ENCODE assay signal across 13 mouse cellular contexts in the genomic region with DNA sequence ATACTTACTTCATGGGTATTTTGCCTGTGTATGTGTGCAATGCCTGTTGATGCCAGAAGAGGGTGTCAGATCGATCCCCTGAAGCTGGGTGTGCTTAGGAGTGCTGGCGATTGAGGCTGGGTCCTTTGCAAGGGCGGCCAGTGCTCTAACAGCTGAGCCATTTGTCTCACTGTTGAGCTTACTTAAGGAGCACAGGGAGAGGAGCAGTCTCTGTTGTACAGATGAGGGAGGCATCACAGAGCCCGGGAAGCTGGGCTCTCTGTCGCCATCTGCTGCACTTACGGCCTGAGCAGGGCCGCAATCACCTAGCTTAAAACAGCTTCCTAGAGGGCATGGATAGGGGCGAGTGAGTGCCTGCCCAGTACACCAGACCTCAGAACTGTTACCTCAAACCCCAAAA. TPM values are rescaled to one million over a fixed set of nuclear protein-coding genes. Genes with fewer than 3 reads are reported as not detected.
DNase-seq lines count a peak whose midpoint lies in the region; ATAC-seq and TF ChIP-seq lines count a peak whose summit lies in the region.
"Had no signal": no experiment of that assay in that cellular context is flagged by ENCODE, and none has a peak within 500 bp of the region (broad histone marks: within the 10 kb centered on the region; RNA-seq: fewer than 3 reads in every experiment).

No protein-coding gene starts in this region.

- 41% methylated on average over 8 of the region's 8 CpGs for WGBS in hindbrain, embryonic 11.5 days
- WGBS in hindbrain, embryonic 12.5 days: 44% methylated on average over 8 of the region's 8 CpGs
- 48% methylated on average over 8 of the region's 8 CpGs for WGBS in embryonic facial prominence, embryonic 10.5 days
- WGBS in stomach, postnatal 0 days: 46% methylated on average over 8 of the region's 8 CpGs

- no peak overlapping the region for H3K27ac ChIP-seq in hindbrain, embryonic 11.5 days (ENCODE audit: low read depth, low read length)
- no peak overlapping the region for H3K27ac ChIP-seq in hindbrain, embryonic 12.5 days
- H3K27ac ChIP-seq in testis, adult 2 months (ENCODE audit: control insufficient read depth, insufficient read depth, low read depth, low read length): no peak overlapping the region
- no peak overlapping the region for H3K27ac ChIP-seq in embryonic facial prominence, embryonic 10.5 days (replicated peaks)
- no peak overlapping the region for H3K27ac ChIP-seq in stomach, postnatal 0 days (replicated peaks)
- H3K27ac ChIP-seq: limb, embryonic 13.5 days; neural tube, embryonic 12.5 days had no signal

- no peaks in the 10 kb centered on the region; the same call in 1 of the 2 replicates for H3K4me1 ChIP-seq in hindbrain, embryonic 11.5 days (replicated peaks; ENCODE audit: control insufficient read depth, insufficient read depth, low read length)
- peaks cover 55% of the 10 kb centered on the region for H3K4me1 ChIP-seq in hindbrain, embryonic 12.5 days
- peaks cover 12% of the 10 kb centered on the region for H3K4me1 ChIP-seq in testis, adult 2 months (ENCODE audit: control insufficient read depth, insufficient read depth, low read length)
- H3K4me1 ChIP-seq in embryonic facial prominence, embryonic 10.5 days: peaks cover 28% of the 10 kb centered on the region
- H3K4me1 ChIP-seq in stomach, postnatal 0 days (replicated peaks; ENCODE audit: control insufficient read depth, insufficient read depth): peaks cover 5% of the 10 kb centered on the region

- H3K36me3 ChIP-seq in hindbrain, embryonic 11.5 days (ENCODE audit: control insufficient read depth, insufficient read depth, low read length): no peaks in the 10 kb centered on the region
- H3K36me3 ChIP-seq in hindbrain, embryonic 12.5 days: no peaks in the 10 kb centered on the region
- H3K36me3 ChIP-seq in testis, adult 2 months (ENCODE audit: control insufficient read depth, insufficient read depth, low read length): no peaks in the 10 kb centered on the region
- H3K36me3 ChIP-seq in embryonic facial prominence, embryonic 10.5 days (replicated peaks): peaks cover 13% of the 10 kb centered on the region
- H3K36me3 ChIP-seq in stomach, postnatal 0 days (ENCODE audit: control insufficient read depth, insufficient read depth, low read length): no peaks in the 10 kb centered on the region
- H3K36me3 ChIP-seq: neural tube, embryonic 12.5 days had no signal

- H3K9me3 ChIP-seq in hindbrain, embryonic 11.5 days (ENCODE audit: control insufficient read depth, low read length): no peaks in the 10 kb centered on the region
- H3K9me3 ChIP-seq in hindbrain, embryonic 12.5 days (replicated peaks): no peaks in the 10 kb centered on the region
- H3K9me3 ChIP-seq in embryonic facial prominence, embryonic 10.5 days: no peaks in the 10 kb centered on the region
- H3K9me3 ChIP-seq in stomach, postnatal 0 days (ENCODE audit: control insufficient read depth, low read length): no peaks in the 10 kb centered on the region
- H3K9me3 ChIP-seq: limb, embryonic 13.5 days; neural tube, embryonic 12.5 days had no signal

- no peak for ATAC-seq in hindbrain, embryonic 11.5 days (ENCODE audit: low FRiP score)
- ATAC-seq in hindbrain, embryonic 12.5 days (ENCODE audit: low FRiP score): no peak
- ATAC-seq in stomach, postnatal 0 days (ENCODE audit: low FRiP score, low TSS enrichment): no peak
- ATAC-seq: inflammation-experienced regulatory T-cells, adult 6 months had no signal

- H3K27me3 ChIP-seq in hindbrain, embryonic 11.5 days (ENCODE audit: control insufficient read depth, insufficient read depth, low read length): no peaks in the 10 kb centered on the region
- no peaks in the 10 kb centered on the region for H3K27me3 ChIP-seq in hindbrain, embryonic 12.5 days
- H3K27me3 ChIP-seq in testis, adult 2 months (ENCODE audit: control insufficient read depth, insufficient read depth, low read length): no peaks in the 10 kb centered on the region
- H3K27me3 ChIP-seq in embryonic facial prominence, embryonic 10.5 days (replicated peaks; ENCODE audit: low read depth, poor library complexity, severe bottlenecking): no peaks in the 10 kb centered on the region
- no peaks in the 10 kb centered on the region for H3K27me3 ChIP-seq in stomach, postnatal 0 days (ENCODE audit: control insufficient read depth, insufficient read depth, low read length)
- H3K27me3 ChIP-seq: limb, embryonic 13.5 days; neural tube, embryonic 12.5 days had no signal

- no peak for TF ChIP-seq EP300 in stomach, postnatal 0 days (optimal IDR thresholded peaks at IDR 0.05)

- no peak overlapping the region for H3K4me2 ChIP-seq in hindbrain, embryonic 11.5 days (replicated peaks; ENCODE audit: low read depth, low read length)
- H3K4me2 ChIP-seq in hindbrain, embryonic 12.5 days (replicated peaks): no peak overlapping the region
- no peak overlapping the region for H3K4me2 ChIP-seq in stomach, postnatal 0 days (replicated peaks; ENCODE audit: low read depth)
- H3K4me2 ChIP-seq: limb, embryonic 13.5 days; neural tube, embryonic 12.5 days had no signal

- peak; percentile 26; the same call in 1 of the 2 replicates for TF ChIP-seq CTCF in testis, adult 2 months (IDR thresholded peaks at IDR 0.05; ENCODE audit: control insufficient read depth, insufficient read depth, insufficient replicate concordance, low read depth, low read length)
- TF ChIP-seq CTCF in stomach, postnatal 0 days (IDR thresholded peaks at IDR 0.05; ENCODE audit: low read depth): peak; percentile 58

- H3K4me3 ChIP-seq in hindbrain, embryonic 11.5 days (ENCODE audit: low read depth, low read length): no peak overlapping the region
- H3K4me3 ChIP-seq in hindbrain, embryonic 12.5 days: no peak overlapping the region
- H3K4me3 ChIP-seq in testis, adult 2 months (ENCODE audit: control insufficient read depth, low read depth, low read length): no peak overlapping the region
- H3K4me3 ChIP-seq in embryonic facial prominence, embryonic 10.5 days: no peak overlapping the region
- H3K4me3 ChIP-seq in stomach, postnatal 0 days (ENCODE audit: low read depth, low read length): no peak overlapping the region
- H3K4me3 ChIP-seq: limb, embryonic 13.5 days; neural tube, embryonic 12.5 days had no signal

- TF ChIP-seq POLR2A in testis, adult 2 months (IDR thresholded peaks at IDR 0.05; ENCODE audit: control insufficient read depth, low read depth, low read length): no peak

- peak; percentile 36 for DNase-seq in hindbrain, embryonic 11.5 days (ENCODE audit: low spot score)
- no peak for DNase-seq in testis, postnatal 14 days (ENCODE audit: low spot score)
- peak; percentile 33 for DNase-seq in embryonic facial prominence, embryonic 10.5 days (ENCODE audit: low spot score)
- DNase-seq in stomach, postnatal 0 days (ENCODE audit: low spot score): no peak
- no peak for DNase-seq in layer of hippocampus, postnatal 10 days (ENCODE audit: low spot score in 2 of 2)
- DNase-seq in natural killer cell, adult 2 months (ENCODE audit: low spot score in 2 of 2): no peak
- DNase-seq: cerebellum, adult 18-20 months had no signal

- no peak overlapping the region for H3K9ac ChIP-seq in hindbrain, embryonic 11.5 days (ENCODE audit: low read depth, low read length)
- H3K9ac ChIP-seq in hindbrain, embryonic 12.5 days: no peak overlapping the region
- no peak overlapping the region for H3K9ac ChIP-seq in stomach, postnatal 0 days (ENCODE audit: low read length)
- H3K9ac ChIP-seq: limb, embryonic 13.5 days; neural tube, embryonic 12.5 days had no signal

RNA-seq across cellular contexts. Expression of a gene that starts 7.1 kb away (rescaled TPM):
- 33.7 and 39.0 TPM in 2 replicates for polyA plus RNA-seq in hindbrain, embryonic 11.5 days (2014; fragmentation: Nextera tagmentation; extraction: Ambion mirVana)
- 75.3 and 86.9 TPM in 2 replicates for polyA plus RNA-seq in hindbrain, embryonic 12.5 days (2016; fragmentation: Nextera tagmentation; extraction: Ambion mirVana)
- polyA plus RNA-seq in testis, adult 2 months (2012; rRNA removed): 20.0 and 21.9 TPM in 2 replicates
- 46.2 and 46.8 TPM in 2 replicates for polyA plus RNA-seq in embryonic facial prominence, embryonic 10.5 days (2016; fragmentation: Nextera tagmentation; extraction: Ambion mirVana)
- polyA plus RNA-seq in stomach, postnatal 0 days (2015; fragmentation: Nextera tagmentation; extraction: Ambion mirVana): 13.5 and 15.0 TPM in 2 replicates
- 10 to 100 TPM; 85.3 to 87.1 TPM for total RNA-seq in layer of hippocampus, postnatal 10 days (2021)

RNA-seq across cellular contexts. Expression of a gene that starts 29.9 kb away (rescaled TPM):
- polyA plus RNA-seq in hindbrain, embryonic 11.5 days (2014; fragmentation: Nextera tagmentation; extraction: Ambion mirVana): 77.7 and 95.9 TPM in 2 replicates
- polyA plus RNA-seq in hindbrain, embryonic 12.5 days (2016; fragmentation: Nextera tagmentation; extraction: Ambion mirVana): 95.7 and 99.9 TPM in 2 replicates
- polyA plus RNA-seq in testis, adult 2 months (2012; rRNA removed): 41.1 and 43.1 TPM in 2 replicates
- 279 and 301 TPM in 2 replicates for polyA plus RNA-seq in embryonic facial prominence, embryonic 10.5 days (2016; fragmentation: Nextera tagmentation; extraction: Ambion mirVana)
- polyA plus RNA-seq in stomach, postnatal 0 days (2015; fragmentation: Nextera tagmentation; extraction: Ambion mirVana): 18.4 and 19.5 TPM in 2 replicates
- total RNA-seq in layer of hippocampus, postnatal 10 days (2021): 1 to 10 TPM; 5.9 to 6.3 TPM

RNA-seq across cellular contexts. Expression of a gene that starts 32.9 kb away (rescaled TPM):
- not detected in 2 replicates for polyA plus RNA-seq in hindbrain, embryonic 11.5 days (2014; fragmentation: Nextera tagmentation; extraction: Ambion mirVana)
- polyA plus RNA-seq in hindbrain, embryonic 12.5 days (2016; fragmentation: Nextera tagmentation; extraction: Ambion mirVana): not detected in 2 replicates
- 274 and 296 TPM in 2 replicates for polyA plus RNA-seq in testis, adult 2 months (2012; rRNA removed)
- polyA plus RNA-seq in embryonic facial prominence, embryonic 10.5 days (2016; fragmentation: Nextera tagmentation; extraction: Ambion mirVana): not detected in 2 replicates
- not detected in 2 replicates for polyA plus RNA-seq in stomach, postnatal 0 days (2015; fragmentation: Nextera tagmentation; extraction: Ambion mirVana)
- not detected for total RNA-seq in layer of hippocampus, postnatal 10 days (2021)
- polyA plus RNA-seq: inflammation-experienced regulatory T-cells, adult 6 months; limb, embryonic 13.5 days; neural tube, embryonic 12.5 days; stomach, embryonic 14.5 days had no signal

RNA-seq across cellular contexts. Expression of a gene that starts 40.3 kb away (rescaled TPM):
- polyA plus RNA-seq in hindbrain, embryonic 11.5 days (2014; fragmentation: Nextera tagmentation; extraction: Ambion mirVana): 25.0 and 26.2 TPM in 2 replicates
- polyA plus RNA-seq in hindbrain, embryonic 12.5 days (2016; fragmentation: Nextera tagmentation; extraction: Ambion mirVana): 37.1 and 37.2 TPM in 2 replicates
- polyA plus RNA-seq in testis, adult 2 months (2012; rRNA removed): 21.9 and 22.3 TPM in 2 replicates
- 67.7 and 72.2 TPM in 2 replicates for polyA plus RNA-seq in embryonic facial prominence, embryonic 10.5 days (2016; fragmentation: Nextera tagmentation; extraction: Ambion mirVana)
- polyA plus RNA-seq in stomach, postnatal 0 days (2015; fragmentation: Nextera tagmentation; extraction: Ambion mirVana): 65.3 and 67.3 TPM in 2 replicates
- 1 to 10 TPM; 5.7 to 7.3 TPM for total RNA-seq in layer of hippocampus, postnatal 10 days (2021)

RNA-seq across cellular contexts. Expression of a gene that starts 56.4 kb away (rescaled TPM):
- 2.1 and 2.7 TPM in 2 replicates for polyA plus RNA-seq in hindbrain, embryonic 11.5 days (2014; fragmentation: Nextera tagmentation; extraction: Ambion mirVana)
- polyA plus RNA-seq in hindbrain, embryonic 12.5 days (2016; fragmentation: Nextera tagmentation; extraction: Ambion mirVana): 2.3 and 2.5 TPM in 2 replicates
- polyA plus RNA-seq in testis, adult 2 months (2012; rRNA removed): 3.4 and 3.7 TPM in 2 replicates
- polyA plus RNA-seq in embryonic facial prominence, embryonic 10.5 days (2016; fragmentation: Nextera tagmentation; extraction: Ambion mirVana): 3.2 and 3.7 TPM in 2 replicates
- polyA plus RNA-seq in stomach, postnatal 0 days (2015; fragmentation: Nextera tagmentation; extraction: Ambion mirVana): 4.6 and 6.4 TPM in 2 replicates
- 1 to 10 TPM; 5.2 to 5.9 TPM for total RNA-seq in layer of hippocampus, postnatal 10 days (2021)

Comparison
In these comparisons a context has a peak if more than half of its experiments do, and no peak if none do; other contexts are left out.
1. DNase-seq: peak in hindbrain, embryonic 11.5 days (single experiment) and embryonic facial prominence, embryonic 10.5 days (single experiment); none in testis, postnatal 14 days (single experiment), stomach, postnatal 0 days (single experiment), layer of hippocampus, postnatal 10 days (0 of 2) and natural killer cell, adult 2 months (0 of 2).
2. RNA of a gene that starts 32.9 kb away (polyA plus RNA-seq): 274 to 296 TPM in testis, adult 2 months; not detected in hindbrain, embryonic 11.5 days, not detected in hindbrain, embryonic 12.5 days, not detected in embryonic facial prominence, embryonic 10.5 days and not detected in stomach, postnatal 0 days; every median in the first group is over 100 times any median in the second.